Mouse (Mus musculus) thymus, adult 18-20 months (tissue): Measurements from ENCODE around the gene Cox19.
"Not testable (repeated sequence)": the region's sequence is repeated elsewhere in the genome, so short reads cannot be mapped to it uniquely, and the experiment has no call there.

Experiments used
- DNase-seq, 2 experiments: peaks; one replicate each; pipeline ENCODE4 v3.0.0; 2022; ENCODE audit warnings: mixed read lengths in 2 of 2

Cox19 gene

DNA sequence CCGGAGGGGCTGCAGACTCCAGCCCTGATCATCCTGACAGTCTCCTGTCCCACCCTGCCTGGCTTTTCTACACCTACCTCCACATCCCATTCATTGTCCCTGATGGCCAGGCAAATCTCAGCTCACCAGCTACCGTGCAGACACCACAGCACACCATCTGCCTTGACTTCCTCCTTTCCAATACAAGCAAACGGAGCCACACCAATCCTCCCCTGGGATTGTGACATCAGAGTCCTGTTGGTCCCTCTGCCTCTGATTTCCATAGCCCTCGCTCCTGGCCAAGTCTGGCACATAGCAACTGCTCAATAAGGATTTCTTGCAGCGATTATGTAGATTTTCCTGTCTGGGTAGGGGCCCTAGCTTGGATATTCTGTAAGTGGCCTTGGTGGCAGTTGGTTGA is at the start of gene Cox19:
Gene Cox19, minus strand, starts transcription at position 285 of the 400 bp plus-strand sequence.
- DNase-seq = no peak

- DNase-seq = no peak
These were observed 48.8 kb upstream of the Cox19 start for GRCm38 (mm10) chr5:139399991-139400390.

GRCm38 (mm10) chr5:139398786-139399185 is 47.6 kb upstream of the Cox19 start:
- DNase-seq = no peak

DNA sequence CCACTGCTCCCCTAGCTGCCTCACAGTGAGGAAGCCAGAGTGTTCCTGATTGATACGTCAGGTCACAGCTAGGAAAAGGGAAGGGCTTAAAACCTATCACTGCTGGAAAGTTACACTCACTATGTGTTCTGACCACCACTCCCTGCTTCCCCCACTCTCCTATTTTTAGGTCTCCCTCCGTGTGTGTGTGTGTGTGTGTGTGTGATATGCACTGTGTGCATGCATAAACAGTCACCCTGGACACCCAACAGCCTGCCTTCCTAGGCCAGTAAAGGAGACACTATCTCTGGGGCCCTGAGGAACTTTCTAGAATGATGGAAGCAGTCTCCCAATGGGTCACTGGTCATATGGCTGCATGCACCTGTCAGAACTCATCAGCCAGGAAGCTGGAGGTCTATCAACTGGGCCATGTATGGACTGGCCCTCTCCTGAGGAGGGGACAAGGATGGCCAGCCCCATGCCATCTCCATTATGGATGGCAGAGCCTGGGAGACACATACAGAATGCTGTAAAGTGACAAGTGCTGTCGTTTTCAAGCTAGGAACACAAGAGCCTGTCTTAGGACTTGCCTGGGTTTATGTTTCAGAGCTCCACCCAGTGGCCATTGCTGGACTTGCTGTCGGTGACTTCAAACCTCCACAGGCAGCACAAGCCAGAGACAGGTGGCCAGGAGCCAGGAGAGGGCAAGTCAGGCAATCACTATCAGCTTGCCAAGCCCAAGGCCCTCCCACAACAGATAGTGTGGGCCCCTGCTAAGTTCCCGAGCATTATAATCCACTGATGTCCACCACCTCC is 46.9 kb upstream of the Cox19 start:
- DNase-seq = peak; percentile 74 to 80

DNA sequence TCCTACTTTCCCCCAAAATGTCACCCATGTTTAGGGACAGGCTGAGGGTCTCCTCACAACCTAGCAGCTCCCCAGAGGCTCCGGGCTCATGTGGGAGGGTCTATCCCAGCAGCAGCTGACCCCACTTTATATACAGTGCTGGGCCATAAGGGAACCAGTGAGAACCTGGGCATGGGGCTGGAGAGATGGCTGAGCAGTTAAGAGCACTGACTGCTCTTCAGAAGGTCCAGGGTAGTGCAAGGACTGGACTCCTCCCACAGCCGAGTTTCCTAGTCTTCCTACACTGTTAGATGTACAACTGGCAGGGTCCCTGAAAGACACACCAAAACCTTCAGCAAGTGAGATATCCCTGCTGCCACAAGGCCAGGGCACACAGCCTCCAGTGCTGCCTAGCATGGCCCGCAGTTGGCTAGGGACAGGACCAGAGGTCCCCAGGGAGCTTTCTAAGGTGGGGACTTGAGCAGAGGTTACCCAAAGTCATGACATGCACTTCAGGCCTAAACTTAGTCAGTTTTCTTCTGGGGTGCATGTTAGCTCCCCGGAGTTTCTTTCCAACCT is 46.2 kb upstream of the Cox19 start:
- no peak for DNase-seq

GRCm38 (mm10) chr5:139395528-139395927 is 44.3 kb upstream of the Cox19 start:
- no peak for DNase-seq

DNA sequence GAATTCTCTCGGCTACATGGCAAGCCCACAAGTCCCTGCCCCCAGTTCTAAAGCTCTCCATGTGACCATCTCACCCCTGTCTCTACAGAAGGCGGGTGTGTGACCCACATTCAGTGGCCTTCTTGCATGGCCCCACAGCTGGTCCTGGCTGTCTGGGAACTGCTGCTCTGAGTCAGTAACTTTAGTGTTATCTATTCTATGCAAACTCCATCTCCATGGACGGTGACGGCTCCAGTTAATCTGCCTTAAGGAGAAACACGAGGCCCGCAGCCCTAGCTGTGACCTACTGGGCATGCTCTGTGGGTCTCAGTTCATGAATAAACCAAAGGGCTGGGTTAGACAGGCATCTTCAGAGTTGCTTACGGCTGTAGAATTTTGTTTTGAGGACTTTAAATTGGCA is 43.2 kb upstream of the Cox19 start:
- no peak for DNase-seq

DNA sequence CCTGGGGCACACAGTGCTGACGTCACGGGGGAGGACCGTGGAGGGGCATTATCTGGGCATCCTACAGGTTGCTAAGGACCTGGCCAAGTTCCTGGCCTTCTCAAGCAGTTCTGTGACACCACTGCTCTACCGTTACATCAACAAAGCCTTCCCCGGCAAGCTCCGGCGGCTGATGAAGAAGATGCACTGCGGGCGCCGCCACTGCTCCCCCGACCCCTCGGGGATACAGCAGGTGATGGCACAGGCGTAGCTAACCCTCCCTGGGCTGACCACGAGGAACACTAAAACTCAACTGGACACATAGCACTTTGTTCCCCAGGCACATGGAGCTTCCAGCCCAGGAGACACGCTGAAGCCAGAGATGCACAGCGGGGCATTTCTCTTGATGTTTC is 42.0 kb upstream of the Cox19 start:
- DNase-seq = no peak

DNA sequence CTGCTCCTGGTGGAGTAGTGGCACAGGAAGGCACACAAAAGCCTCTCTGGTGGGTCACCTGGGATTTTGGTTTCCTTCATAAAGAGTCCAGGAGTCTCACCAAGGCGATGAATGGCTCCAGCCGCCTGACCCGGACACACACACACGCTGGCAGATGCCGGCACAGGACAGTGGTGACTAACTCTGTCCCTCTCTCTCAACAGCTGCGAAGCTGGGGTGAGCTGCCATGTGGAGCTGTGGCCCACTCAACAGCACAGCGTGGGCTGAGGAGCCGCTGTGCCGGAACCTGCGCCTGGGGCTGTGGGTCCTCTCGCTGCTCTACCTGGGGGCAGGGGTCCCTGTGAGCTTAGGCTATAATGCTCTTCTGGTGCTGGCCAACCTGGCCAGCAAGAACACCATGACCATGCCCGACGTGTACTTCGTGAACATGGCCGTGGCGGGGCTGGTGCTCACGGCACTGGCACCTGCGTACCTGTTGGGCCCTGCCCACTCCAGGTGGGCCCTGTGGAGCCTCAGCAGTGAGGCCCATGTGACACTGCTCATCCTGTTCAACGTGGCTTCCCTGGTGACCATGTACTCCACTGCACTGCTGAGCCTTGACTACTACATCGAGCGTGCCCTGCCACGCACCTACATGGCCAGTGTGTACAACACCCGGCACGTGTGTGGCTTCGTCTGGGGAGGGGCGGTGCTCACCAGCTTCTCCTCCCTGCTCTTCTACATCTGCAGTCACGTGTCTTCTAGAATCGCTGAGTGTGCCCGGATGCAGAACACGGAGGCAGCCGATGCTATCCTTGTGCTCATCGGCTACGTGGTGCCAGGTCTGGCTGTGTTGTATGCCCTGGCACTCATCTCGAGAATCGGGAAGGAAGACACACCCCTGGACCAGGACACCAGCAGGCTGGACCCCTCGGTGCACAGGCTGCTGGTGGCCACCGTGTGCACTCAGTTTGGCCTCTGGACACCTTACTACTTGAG is 41.3 kb upstream of the Cox19 start:
- no peak for DNase-seq

- DNase-seq = no peak
These were observed 40.2 kb upstream of the Cox19 start for GRCm38 (mm10) chr5:139391309-139391990.

- not testable (repeated sequence) for DNase-seq
These were observed 39.3 kb upstream of the Cox19 start for GRCm38 (mm10) chr5:139390324-139391119.

DNA sequence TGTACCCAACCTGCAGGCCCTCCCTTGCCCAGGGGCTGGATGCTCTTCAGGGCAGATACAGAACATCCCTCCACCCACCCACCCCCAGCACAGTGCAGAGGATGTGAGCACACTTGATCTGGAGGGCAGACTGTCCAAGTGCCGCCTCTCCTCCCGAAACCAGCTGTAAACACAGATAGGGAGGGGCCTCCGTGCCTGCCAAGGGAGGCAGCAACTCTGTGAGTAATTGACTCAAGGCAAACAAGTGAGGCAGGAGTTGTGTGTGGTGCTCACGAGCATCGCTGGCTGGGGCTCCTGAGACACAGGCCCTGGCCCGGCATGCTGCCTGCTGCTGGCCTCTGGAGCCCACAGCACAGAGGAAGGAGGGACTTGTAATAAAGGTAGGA is 38.5 kb upstream of the Cox19 start:
- DNase-seq = no peak

- DNase-seq = no peak
These were observed 37.8 kb upstream of the Cox19 start for GRCm38 (mm10) chr5:139388694-139389675.

- DNase-seq = no peak
These were observed 37.0 kb upstream of the Cox19 start for GRCm38 (mm10) chr5:139388195-139388570.

DNA sequence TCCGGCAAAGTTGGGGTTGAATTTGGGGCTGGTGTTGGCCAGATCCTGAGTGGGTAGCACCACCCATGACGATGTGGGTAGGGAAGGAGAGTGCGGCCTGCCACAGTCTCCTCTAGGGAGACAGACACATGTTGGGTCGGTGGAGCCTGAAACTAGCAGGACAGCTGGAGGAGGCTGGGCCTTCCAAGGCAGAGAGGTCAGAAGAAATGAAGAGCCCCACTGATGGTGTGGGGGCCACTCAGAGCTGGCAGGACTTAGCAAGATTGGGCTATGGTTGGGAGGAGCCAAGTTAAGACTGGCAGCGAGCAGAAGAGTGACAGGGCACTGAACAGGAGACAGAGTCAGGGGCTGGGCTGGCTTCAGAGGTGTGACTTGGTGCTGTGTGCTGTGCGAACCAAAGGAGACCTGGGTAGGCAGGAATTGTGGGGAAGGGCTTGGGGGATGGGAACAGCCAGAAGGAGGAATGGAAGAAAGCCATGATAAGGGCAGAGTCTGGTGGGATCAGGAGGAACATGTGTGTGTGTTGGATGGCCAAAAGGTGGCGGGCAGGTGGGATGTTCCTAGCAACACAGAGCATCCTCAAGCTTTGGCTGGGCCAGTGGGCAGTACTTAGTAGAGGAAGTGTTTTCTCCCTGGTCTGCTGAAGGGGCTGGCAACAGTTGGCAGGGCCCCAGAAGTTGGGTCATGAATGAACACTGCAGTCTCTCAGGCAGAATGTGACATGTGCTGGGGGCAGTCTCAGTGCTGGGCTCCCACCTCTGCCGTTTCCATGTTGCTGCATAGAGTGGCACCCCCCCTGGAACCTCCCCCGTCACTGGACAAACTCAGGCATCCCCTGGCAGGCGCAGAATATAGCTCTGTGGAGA is 36.3 kb upstream of the Cox19 start:
- DNase-seq = no peak

DNA sequence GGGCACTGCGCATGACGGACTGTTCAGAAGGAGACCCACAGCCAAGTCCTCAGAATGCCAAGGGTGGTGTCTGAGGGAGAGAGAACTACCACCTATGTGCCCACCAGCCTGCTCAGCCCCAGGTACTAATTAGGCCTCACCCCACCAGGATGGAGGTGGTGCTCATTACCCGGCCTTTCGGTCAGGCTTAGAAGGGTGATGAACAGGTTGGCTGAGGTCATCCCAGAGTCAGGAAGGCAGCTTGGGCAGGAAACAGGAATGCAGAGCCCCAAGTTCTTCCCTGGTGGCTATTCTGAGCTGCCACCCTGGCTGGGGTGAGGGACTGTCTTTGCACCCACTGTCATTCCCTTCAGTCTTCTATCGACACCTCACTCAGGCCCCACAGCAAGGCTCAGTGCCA is 34.8 kb upstream of the Cox19 start:
- no peak for DNase-seq

- peak in 1 of 2 experiments; percentile 29 for DNase-seq
These were observed 33.3 kb upstream of the Cox19 start for GRCm38 (mm10) chr5:139384531-139384930.

- DNase-seq = peak in 1 of 2 experiments; percentile 32
These were observed 32.0 kb upstream of the Cox19 start for GRCm38 (mm10) chr5:139383234-139383633.

GRCm38 (mm10) chr5:139382760-139383159 is 31.5 kb upstream of the Cox19 start:
- peak; percentile 38 to 72 for DNase-seq
